Mouse (Mus musculus): ENCODE measurements around the gene Nppb. TPM values are rescaled to one million over a fixed set of nuclear protein-coding genes. Genes with fewer than 3 reads are reported as not detected.

Gene Nppb
- total and polyA plus RNA-seq, 3 experiments, result not detected

GRCm38 (mm10) chr4:147938148-147939096 lies 47.2 kb upstream of the Nppb start:
- Histone ChIP-seq H3K4me1 (ENCODE audit: control insufficient read depth in 1 of 2, insufficient read depth in 2 of 2, low read length in 2 of 2) (peaks cover 7 to 33% of the 10 kb centered on the region in 2 experiments), H3K27me3 (ENCODE audit: control insufficient read depth in 1 of 2, insufficient read depth in 2 of 2, low read length in 2 of 2) (no peaks in the 10 kb centered on the region), H3K36me3 (ENCODE audit: control insufficient read depth in 1 of 2, insufficient read depth in 2 of 2, low read length in 2 of 2) (peaks cover 0 to 11% of the 10 kb centered on the region in 2 experiments; a peak in 2 of 4 replicates), H3K4me3 (ENCODE audit: control insufficient read depth in 1 of 2, insufficient read depth in 1 of 2, low read depth in 2 of 2, low read length in 2 of 2) (peak overlapping the region; percentile 23 to 39), H3K9ac (ENCODE audit: control insufficient read depth, low read depth, low read length, poor library complexity, severe bottlenecking) (peak overlapping the region; percentile 36), H3K79me2 (ENCODE audit: control insufficient read depth, insufficient read depth, low read length, poor library complexity) (peaks cover 27% of the 10 kb centered on the region), H3K9me3 (replicated peaks; ENCODE audit: insufficient read depth, low read length) (no peaks in the 10 kb centered on the region), H3K27ac (ENCODE audit: control insufficient read depth, low read depth, low read length) (peak overlapping the region; percentile 43)
- peak; percentile 76 for DNase-seq (ENCODE audit: low read depth, low spot score)
- no peak for TF ChIP-seq TCF12 (IDR thresholded peaks at IDR 0.05; ENCODE audit: low read depth, low read length)
- TF ChIP-seq MXI1 (IDR thresholded peaks at IDR 0.05; ENCODE audit: low read depth, low read length), result peak; percentile 90
- no peak for TF ChIP-seq CHD1 (IDR thresholded peaks at IDR 0.05; ENCODE audit: low read depth, low read length)
- TF ChIP-seq ELF1 (IDR thresholded peaks at IDR 0.05; ENCODE audit: low read depth, low read length), result 0 out of 2 replicates have a peak, but pooled peaks have one; percentile 23
- no peak for TF ChIP-seq RCOR1 (IDR thresholded peaks at IDR 0.05; ENCODE audit: low read depth, low read length)
- TF ChIP-seq CHD2 (IDR thresholded peaks at IDR 0.05; ENCODE audit: low read length), result no peak
- TF ChIP-seq GABPA (IDR thresholded peaks at IDR 0.05; ENCODE audit: low read depth, low read length), result no peak
- TF ChIP-seq POLR2A (IDR thresholded peaks at IDR 0.05; ENCODE audit: control insufficient read depth in 1 of 2, insufficient read depth in 1 of 2, low read depth in 1 of 2, low read length in 2 of 2, poor library complexity in 1 of 2), result peak in 1 of 2 experiments; percentile 31; a peak in 1 of 4 replicates
- peak; percentile 96 for TF ChIP-seq SIN3A (IDR thresholded peaks at IDR 0.05; ENCODE audit: low read length)
- 0 out of 2 replicates have a peak, but pooled peaks have one; percentile 20 for TF ChIP-seq NELFE (IDR thresholded peaks at IDR 0.05; ENCODE audit: low read depth, low read length)
- no peak for TF ChIP-seq TAL1 (IDR thresholded peaks at IDR 0.05; ENCODE audit: low read length)
- TF ChIP-seq ZKSCAN1 (IDR thresholded peaks at IDR 0.05; ENCODE audit: low read depth, low read length), result no peak
- TF ChIP-seq MAZ (IDR thresholded peaks at IDR 0.05; ENCODE audit: low read depth, low read length), result 0 out of 2 replicates have a peak, but pooled peaks have one; percentile 46
- peak; percentile 58; the same call in 1 of the 2 replicates for TF ChIP-seq TBP (IDR thresholded peaks at IDR 0.05; ENCODE audit: low read depth, low read length)
- TF ChIP-seq MAX (IDR thresholded peaks at IDR 0.05; ENCODE audit: low read length), result peak; percentile 90
- TF ChIP-seq SMC3 (IDR thresholded peaks at IDR 0.05; ENCODE audit: low read depth, low read length), result no peak
- peak; percentile 79; the same call in 1 of the 2 replicates for TF ChIP-seq BHLHE40 (IDR thresholded peaks at IDR 0.05; ENCODE audit: borderline replicate concordance, low read depth, low read length)
- no peak for TF ChIP-seq NRF1 (IDR thresholded peaks at IDR 0.05; ENCODE audit: insufficient read depth, low read depth, low read length, poor library complexity, severe bottlenecking)
- TF ChIP-seq HCFC1 (IDR thresholded peaks at IDR 0.05; ENCODE audit: low read depth, low read length), result peak; percentile 59; the same call in 1 of the 2 replicates
- no peak for TF ChIP-seq MYB (IDR thresholded peaks at IDR 0.05; ENCODE audit: low read depth, low read length)
- peak in 1 of 2 experiments; percentile 27; a peak in 1 of 4 replicates for TF ChIP-seq EP300 (IDR thresholded peaks at IDR 0.05; ENCODE audit: low read depth in 1 of 2, low read length in 2 of 2)
- no peak for TF ChIP-seq RAD21 (IDR thresholded peaks at IDR 0.05; ENCODE audit: low read depth, low read length)
- TF ChIP-seq KAT2A (conservative IDR thresholded peaks at IDR 0.05; ENCODE audit: low read depth, low read length), result no peak
- no peak for TF ChIP-seq CTCF (IDR thresholded peaks at IDR 0.05 in 2 of 3, conservative IDR thresholded peaks at IDR 0.05 in 1 of 3; ENCODE audit: control insufficient read depth in 1 of 3, insufficient read depth in 1 of 3, low read depth in 2 of 3, low read length in 3 of 3, poor library complexity in 1 of 3, severe bottlenecking in 1 of 3)
- TF ChIP-seq MYC (IDR thresholded peaks at IDR 0.05; ENCODE audit: low read depth, low read length), result peak; percentile 82
- no peak for TF ChIP-seq MAFK (IDR thresholded peaks at IDR 0.05; ENCODE audit: borderline replicate concordance, low read depth, low read length)
